Mouse (Mus musculus): ENCODE data around the gene Klk10.

The Klk10 gene

GRCm38 (mm10) chr7:43796355-43796754 is 15.5 kb downstream of the Klk10 start:
- no peak for DNase-seq (ENCODE audit: low spot score)

GRCm38 (mm10) chr7:43797333-43797769 is 16.5 kb downstream of the Klk10 start, which contains the start of gene Klk8:
TSS of gene Klk8 (plus strand) at chr7:43797577.
- no peak for DNase-seq (ENCODE audit: low spot score)

- no peak for DNase-seq (ENCODE audit: low spot score)
Observed at GRCm38 (mm10) chr7:43797844-43798462, 17.1 kb downstream of the Klk10 start.

- no peak for DNase-seq (ENCODE audit: low spot score)
Observed at GRCm38 (mm10) chr7:43799876-43800275, 19.0 kb downstream of the Klk10 start.

GRCm38 (mm10) chr7:43810994-43811393 is 30.2 kb downstream of the Klk10 start, which contains the start of gene Klk7:
TSS of gene Klk7 (plus strand) at chr7:43811294.
- no peak for DNase-seq (ENCODE audit: low spot score)

- no peak for DNase-seq (ENCODE audit: low spot score)
Observed at GRCm38 (mm10) chr7:43815211-43815610, 34.4 kb downstream of the Klk10 start.

GRCm38 (mm10) chr7:43816746-43817145 is 35.9 kb downstream of the Klk10 start:
- DNase-seq (ENCODE audit: low spot score), result no peak

GRCm38 (mm10) chr7:43821581-43821980 is 40.7 kb downstream of the Klk10 start:
- DNase-seq (ENCODE audit: low spot score), result no peak

GRCm38 (mm10) chr7:43824199-43824598 is 43.4 kb downstream of the Klk10 start, which contains the start of gene Klk6:
TSS of gene Klk6 (plus strand) at chr7:43824499.
- no peak for DNase-seq (ENCODE audit: low spot score)

- no peak for DNase-seq (ENCODE audit: low spot score)
Observed at GRCm38 (mm10) chr7:43826056-43826455, 45.2 kb downstream of the Klk10 start.

- no peak for DNase-seq (ENCODE audit: low spot score)
Observed at GRCm38 (mm10) chr7:43827706-43828105, 46.9 kb downstream of the Klk10 start.

- DNase-seq (ENCODE audit: low spot score), result no peak
Observed at GRCm38 (mm10) chr7:43829006-43829405, 48.2 kb downstream of the Klk10 start.

Measured in testis, postnatal 14 days (tissue).